Mouse (Mus musculus): ENCODE measurements around the gene Trmt13.

Trmt13 gene

GRCm38 (mm10) chr3:116547430-116547829 lies 67.0 kb downstream of the Trmt13 start:
- DNase-seq (ENCODE audit: low spot score), result no peak

- DNase-seq (ENCODE audit: low spot score), result no peak
Measured at GRCm38 (mm10) chr3:116542532-116542931, 71.9 kb downstream of the Trmt13 start.

GRCm38 (mm10) chr3:116542070-116542469 lies 72.3 kb downstream of the Trmt13 start:
- DNase-seq (ENCODE audit: low spot score), result no peak

- no peak for DNase-seq (ENCODE audit: low spot score)
Measured at GRCm38 (mm10) chr3:116537200-116537573, 77.2 kb downstream of the Trmt13 start.

- DNase-seq (ENCODE audit: low spot score), result peak; percentile 29
Measured at GRCm38 (mm10) chr3:116536428-116537199, 77.8 kb downstream of the Trmt13 start.
